Mouse (Mus musculus): ENCODE measurements around the gene Acbd4. TPM values are rescaled to one million over a fixed set of nuclear protein-coding genes. Genes with fewer than 3 reads are reported as not detected.

Acbd4 gene
- polyA plus RNA-seq, 1 experiment from 2014 or later = 36.6 TPM

DNA sequence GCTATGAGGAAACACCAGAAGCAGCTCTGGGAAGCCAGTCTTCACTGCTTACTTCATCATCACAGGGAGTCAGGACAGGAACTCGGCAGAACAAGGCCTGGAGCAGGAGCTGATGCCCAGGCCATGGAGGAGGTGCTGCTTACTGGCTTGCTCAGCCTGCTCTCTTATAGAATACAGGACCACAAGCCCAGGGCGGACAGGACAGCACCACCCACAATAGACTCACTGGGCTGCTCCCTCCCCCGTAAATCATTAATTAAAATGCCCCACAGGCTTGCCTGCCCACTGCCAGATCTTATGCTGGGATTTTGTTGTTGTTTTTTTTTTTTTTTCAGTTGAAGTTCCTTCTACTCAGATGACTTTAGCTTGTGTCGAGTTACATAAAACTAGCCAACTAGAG is 46.3 kb downstream of the Acbd4 start:
- Histone ChIP-seq H3K36me3 (ENCODE audit: insufficient read depth, low read length) (no peaks in the 10 kb centered on the region), H3K9ac (ENCODE audit: low read depth, low read length) (no peak overlapping the region), H3K4me1 (replicated peaks; ENCODE audit: insufficient read depth, low read length) (peaks cover 4% of the 10 kb centered on the region; the same call in 1 of the 2 replicates), H3K4me3 (replicated peaks; ENCODE audit: low read depth, low read length) (no peak overlapping the region), H3K9me3 (replicated peaks; ENCODE audit: low read length) (no peaks in the 10 kb centered on the region), H3K27ac (peak overlapping the region; percentile 40), H3K4me2 (ENCODE audit: low read length) (no peak overlapping the region), H3K27me3 (ENCODE audit: insufficient read depth, low read length) (no peaks in the 10 kb centered on the region)
- peak; percentile 37 for DNase-seq (ENCODE audit: low spot score)
- 37% methylated on average over 4 of the region's 4 CpGs for WGBS
- ATAC-seq (replicated peaks; ENCODE audit: low FRiP score, low read depth) = 0 out of 2 replicates have a peak, but pooled peaks have one; percentile 39
- no peak for TF ChIP-seq CTCF (IDR thresholded peaks at IDR 0.05; ENCODE audit: low read depth)

DNA sequence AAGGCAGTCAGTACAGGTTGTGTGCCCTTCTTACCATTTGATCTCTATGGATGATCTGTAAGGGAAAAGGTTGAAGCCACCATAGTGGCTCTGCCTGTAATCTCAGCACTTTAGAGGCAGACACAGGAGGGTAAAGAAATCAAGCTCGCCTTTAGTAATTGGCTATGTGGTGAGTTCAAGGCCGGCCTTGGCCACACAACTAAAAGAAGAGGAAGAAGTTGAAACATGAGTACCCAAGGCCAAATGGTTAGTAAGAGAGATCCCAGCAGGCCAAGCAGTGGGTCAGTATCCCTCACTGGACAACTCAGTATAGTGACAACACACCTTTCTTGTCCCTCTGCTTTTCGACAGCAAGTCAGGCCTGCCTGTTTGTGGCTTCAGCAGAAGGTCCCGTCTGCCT is 48.3 kb downstream of the Acbd4 start:
- DNase-seq (ENCODE audit: low spot score) (no peak), ATAC-seq (replicated peaks; ENCODE audit: low FRiP score, low read depth) (no peak)
- H3K4me1 ChIP-seq (replicated peaks; ENCODE audit: insufficient read depth, low read length) = no peaks in the 10 kb centered on the region
- no peaks in the 10 kb centered on the region for H3K36me3 ChIP-seq (ENCODE audit: insufficient read depth, low read length)
- no peak overlapping the region for H3K27ac ChIP-seq
- TF ChIP-seq CTCF (IDR thresholded peaks at IDR 0.05; ENCODE audit: low read depth) = no peak
- no peak overlapping the region for H3K4me3 ChIP-seq (replicated peaks; ENCODE audit: low read depth, low read length)
- no peaks in the 10 kb centered on the region for H3K27me3 ChIP-seq (ENCODE audit: insufficient read depth, low read length)
- H3K9me3 ChIP-seq (replicated peaks; ENCODE audit: low read length) = no peaks in the 10 kb centered on the region
- H3K4me2 ChIP-seq (ENCODE audit: low read length) = no peak overlapping the region
- WGBS = 93% methylated on average over 4 of the region's 4 CpGs
- no peak overlapping the region for H3K9ac ChIP-seq (ENCODE audit: low read depth, low read length)

DNA sequence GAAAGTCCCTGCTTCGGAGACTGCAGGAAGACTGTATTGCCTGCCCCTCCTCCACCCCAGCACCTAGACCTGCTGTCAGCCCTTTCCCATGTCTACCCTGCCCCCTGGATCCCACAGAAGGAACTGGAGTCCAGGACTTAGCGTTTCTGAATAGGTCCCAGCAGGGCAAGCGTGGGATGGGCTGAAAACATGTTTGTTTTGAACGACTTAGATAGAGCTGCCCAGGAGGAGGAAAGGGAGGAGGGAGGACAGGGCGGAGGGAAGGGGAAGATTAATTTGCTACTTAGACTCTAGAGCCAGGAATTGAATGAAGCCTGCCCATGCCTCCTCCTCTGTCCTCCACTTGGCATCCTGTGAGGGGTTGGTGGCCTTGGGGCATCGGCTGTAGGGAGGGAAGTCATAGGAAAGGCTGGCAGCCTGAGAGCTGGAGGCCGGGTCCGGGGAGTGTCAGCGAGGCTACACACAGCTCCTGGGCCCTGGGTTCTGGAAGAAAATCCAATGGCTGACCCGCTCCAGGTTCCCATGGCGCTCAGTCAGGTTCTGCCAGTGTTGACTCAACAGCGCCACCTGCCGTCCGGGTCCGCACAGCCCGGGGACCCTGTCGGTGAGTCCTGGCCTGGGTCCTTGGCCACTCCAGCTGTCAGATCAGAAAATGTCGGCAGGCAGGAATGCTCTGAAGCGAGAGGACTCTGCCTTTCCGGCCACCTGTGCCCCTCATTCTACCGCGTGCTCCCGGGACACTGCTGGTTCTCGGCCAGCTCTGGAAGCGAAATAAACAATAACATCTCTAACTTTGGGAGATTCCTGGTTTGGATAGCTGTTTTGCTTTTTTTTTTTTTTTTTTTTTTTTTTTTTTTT is 57.4 kb downstream of the Acbd4 start:
- Histone ChIP-seq H3K4me1 (replicated peaks; ENCODE audit: insufficient read depth, low read length) (no peaks in the 10 kb centered on the region; the same call in 1 of the 2 replicates), H3K9me3 (replicated peaks; ENCODE audit: low read length) (no peaks in the 10 kb centered on the region), H3K27ac (peak overlapping the region; percentile 66), H3K4me2 (ENCODE audit: low read length) (peak overlapping the region; percentile 52), H3K27me3 (ENCODE audit: insufficient read depth, low read length) (no peaks in the 10 kb centered on the region), H3K9ac (ENCODE audit: low read depth, low read length) (no peak overlapping the region), H3K4me3 (replicated peaks; ENCODE audit: low read depth, low read length) (peak overlapping the region; percentile 23), H3K36me3 (ENCODE audit: insufficient read depth, low read length) (no peaks in the 10 kb centered on the region)
- ATAC-seq (replicated peaks; ENCODE audit: low FRiP score, low read depth) (peak; percentile 94), DNase-seq (ENCODE audit: low spot score) (peak; percentile 96)
- peak; percentile 97 for TF ChIP-seq CTCF (IDR thresholded peaks at IDR 0.05; ENCODE audit: low read depth)
- under 1% methylated on average over 25 of the region's 25 CpGs for WGBS

DNA sequence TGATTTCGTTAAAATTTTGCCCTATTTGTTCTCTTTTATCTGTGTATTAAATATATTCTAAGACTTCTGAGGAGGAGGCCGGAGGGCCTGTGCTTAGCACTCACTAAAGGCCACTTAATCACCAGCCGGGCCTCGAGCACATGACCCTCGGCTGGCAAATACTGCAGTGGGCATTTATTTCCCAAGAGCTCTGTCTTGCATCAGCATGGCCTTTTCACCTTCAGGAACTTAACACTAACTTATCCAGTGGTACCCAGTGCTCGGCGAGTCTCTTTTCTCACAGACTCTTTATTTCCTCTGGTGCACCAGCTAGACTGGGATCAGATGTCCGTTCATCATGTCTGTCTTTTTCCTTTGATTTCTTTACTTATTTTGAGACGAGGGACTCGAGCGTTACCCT is 59.3 kb downstream of the Acbd4 start:
- H3K4me2 ChIP-seq (ENCODE audit: low read length) = no peak overlapping the region
- no peak for TF ChIP-seq CTCF (IDR thresholded peaks at IDR 0.05; ENCODE audit: low read depth)
- no peak for DNase-seq (ENCODE audit: low spot score)
- 86% methylated on average over 11 of the region's 11 CpGs for WGBS
- no peaks in the 10 kb centered on the region for H3K27me3 ChIP-seq (ENCODE audit: insufficient read depth, low read length)
- no peaks in the 10 kb centered on the region; the same call in 1 of the 2 replicates for H3K4me1 ChIP-seq (replicated peaks; ENCODE audit: insufficient read depth, low read length)
- no peak overlapping the region for H3K4me3 ChIP-seq (replicated peaks; ENCODE audit: low read depth, low read length)
- H3K36me3 ChIP-seq (ENCODE audit: insufficient read depth, low read length) = no peaks in the 10 kb centered on the region
- H3K27ac ChIP-seq = no peak overlapping the region
- ATAC-seq (replicated peaks; ENCODE audit: low FRiP score, low read depth) = no peak
- no peaks in the 10 kb centered on the region for H3K9me3 ChIP-seq (replicated peaks; ENCODE audit: low read length)
- H3K9ac ChIP-seq (ENCODE audit: low read depth, low read length) = no peak overlapping the region

DNA sequence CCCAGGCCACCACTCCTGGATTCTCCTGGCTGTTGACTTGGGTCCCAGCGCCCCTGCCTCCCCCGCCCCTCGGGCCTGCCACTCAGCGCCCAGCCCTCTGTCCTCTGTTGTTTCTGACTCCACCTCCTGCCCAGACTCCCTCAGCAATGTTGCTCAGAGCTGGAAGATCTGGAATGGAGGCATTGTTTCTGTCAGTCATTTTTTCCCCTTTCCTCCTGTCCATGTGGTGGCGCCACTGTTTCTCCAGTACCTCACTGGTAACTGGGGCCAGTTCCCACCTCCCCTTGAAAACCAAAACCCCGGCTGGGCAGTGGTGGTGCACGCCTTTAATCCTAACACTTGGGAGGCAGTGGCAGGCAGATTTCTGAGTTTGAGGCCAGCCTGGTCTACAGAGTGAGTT is 60.0 kb downstream of the Acbd4 start:
- Histone ChIP-seq H3K27me3 (ENCODE audit: insufficient read depth, low read length) (no peaks in the 10 kb centered on the region), H3K4me2 (ENCODE audit: low read length) (no peak overlapping the region), H3K4me1 (replicated peaks; ENCODE audit: insufficient read depth, low read length) (no peaks in the 10 kb centered on the region; the same call in 1 of the 2 replicates), H3K9me3 (replicated peaks; ENCODE audit: low read length) (no peaks in the 10 kb centered on the region), H3K27ac (no peak overlapping the region), H3K36me3 (ENCODE audit: insufficient read depth, low read length) (no peaks in the 10 kb centered on the region), H3K9ac (ENCODE audit: low read depth, low read length) (no peak overlapping the region), H3K4me3 (replicated peaks; ENCODE audit: low read depth, low read length) (no peak overlapping the region)
- no peak for DNase-seq (ENCODE audit: low spot score)
- ATAC-seq (replicated peaks; ENCODE audit: low FRiP score, low read depth) = no peak
- TF ChIP-seq CTCF (IDR thresholded peaks at IDR 0.05; ENCODE audit: low read depth) = no peak; the same call in 1 of the 2 replicates
- WGBS = 78% methylated on average over 7 of the region's 7 CpGs

Other genes starting within 250 kb of the Acbd4 start
- gene Eftud2, start 220.7 kb upstream of the Acbd4 start, polyA plus RNA-seq (2015; fragmentation: Nextera tagmentation; extraction: Ambion mirVana) = 127 and 140 TPM in 2 replicates
- 1.8 and 2.1 TPM in 2 replicates for gene Ccdc103, start 220.5 kb upstream of the Acbd4 start, polyA plus RNA-seq (2015; fragmentation: Nextera tagmentation; extraction: Ambion mirVana)
- gene Fam187a, start 216.5 kb upstream of the Acbd4 start, polyA plus RNA-seq (2015; fragmentation: Nextera tagmentation; extraction: Ambion mirVana) = 0.11 TPM in 1 of 2 replicates, not detected in the other
- 0.20 and 0.33 TPM in 2 replicates for gene Gfap, start 200.8 kb upstream of the Acbd4 start, polyA plus RNA-seq (2015; fragmentation: Nextera tagmentation; extraction: Ambion mirVana)
- gene Kif18b, start 176.6 kb upstream of the Acbd4 start, polyA plus RNA-seq (2015; fragmentation: Nextera tagmentation; extraction: Ambion mirVana) = 2.6 and 3.4 TPM in 2 replicates
- 1.4 and 2.3 TPM in 2 replicates for gene C1ql1, start 155.0 kb upstream of the Acbd4 start, polyA plus RNA-seq (2015; fragmentation: Nextera tagmentation; extraction: Ambion mirVana)
- 60.3 and 60.7 TPM in 2 replicates for gene Nmt1, start 73.5 kb upstream of the Acbd4 start, polyA plus RNA-seq (2015; fragmentation: Nextera tagmentation; extraction: Ambion mirVana)
- gene Dcakd, start 73.3 kb upstream of the Acbd4 start, polyA plus RNA-seq (2015; fragmentation: Nextera tagmentation; extraction: Ambion mirVana) = 103 and 106 TPM in 2 replicates
- gene Plcd3, start within 50 bp of the Acbd4 start, polyA plus RNA-seq (2015; fragmentation: Nextera tagmentation; extraction: Ambion mirVana) = 4.2 and 5.6 TPM in 2 replicates
- 6.5 and 6.8 TPM in 2 replicates for gene Hexim1, start 14.5 kb downstream of the Acbd4 start, polyA plus RNA-seq (2015; fragmentation: Nextera tagmentation; extraction: Ambion mirVana)
- gene Hexim2, start 30.7 kb downstream of the Acbd4 start, polyA plus RNA-seq (2015; fragmentation: Nextera tagmentation; extraction: Ambion mirVana) = 6.5 and 6.9 TPM in 2 replicates
- 2.6 and 3.4 TPM in 2 replicates for gene Fmnl1, start 69.4 kb downstream of the Acbd4 start, polyA plus RNA-seq (2015; fragmentation: Nextera tagmentation; extraction: Ambion mirVana)
- 0.37 and 0.47 TPM in 2 replicates for gene 1700023F06Rik, start 106.9 kb downstream of the Acbd4 start, polyA plus RNA-seq (2015; fragmentation: Nextera tagmentation; extraction: Ambion mirVana)
- gene Spata32, start 116.8 kb downstream of the Acbd4 start, polyA plus RNA-seq (2015; fragmentation: Nextera tagmentation; extraction: Ambion mirVana) = not detected in 2 replicates
- gene Map3k14, start 165.8 kb downstream of the Acbd4 start, polyA plus RNA-seq (2015; fragmentation: Nextera tagmentation; extraction: Ambion mirVana) = 3.2 and 3.8 TPM in 2 replicates

Measured in kidney, postnatal 0 days (tissue).